In genomic region chr12:17468359-17468758, GRCm38 (mm10) we compare ENCODE assay signal across 16 mouse cellular contexts.
A peak's percentile ranks its signal among the peaks of the same experiment; 100 is the strongest.
DNase-seq lines count a peak whose midpoint lies in the region; ATAC-seq and TF ChIP-seq lines count a peak whose summit lies in the region.
"Had no signal": no experiment of that assay in that cellular context is flagged by ENCODE, and none has a peak within 500 bp of the region (broad histone marks: within the 10 kb centered on the region; RNA-seq: fewer than 3 reads in every experiment).

No protein-coding gene starts in this region.

- H3K27me3 ChIP-seq in kidney, postnatal 0 days (ENCODE audit: insufficient read depth, low read length), result no peaks in the 10 kb centered on the region
- no peaks in the 10 kb centered on the region for H3K27me3 ChIP-seq in stomach, embryonic 14.5 days (ENCODE audit: control insufficient read depth, insufficient read depth, low read length)
- H3K27me3 ChIP-seq in stomach, postnatal 0 days (ENCODE audit: control insufficient read depth, insufficient read depth, low read length), result no peaks in the 10 kb centered on the region
- H3K27me3 ChIP-seq in hindbrain, embryonic 13.5 days, result no peaks in the 10 kb centered on the region

- TF ChIP-seq EP300 in stomach, postnatal 0 days (optimal IDR thresholded peaks at IDR 0.05), result no peak

- no peak for TF ChIP-seq CTCF in kidney, postnatal 0 days (IDR thresholded peaks at IDR 0.05; ENCODE audit: low read depth)
- TF ChIP-seq CTCF in stomach, postnatal 0 days (IDR thresholded peaks at IDR 0.05; ENCODE audit: low read depth), result no peak

- H3K9ac ChIP-seq in kidney, postnatal 0 days (ENCODE audit: low read depth, low read length), result no peak overlapping the region
- H3K9ac ChIP-seq in stomach, embryonic 14.5 days (replicated peaks; ENCODE audit: low read depth, low read length), result no peak overlapping the region
- no peak overlapping the region for H3K9ac ChIP-seq in stomach, postnatal 0 days (ENCODE audit: low read length)
- H3K9ac ChIP-seq in hindbrain, embryonic 13.5 days, result no peak overlapping the region
- H3K9ac ChIP-seq: liver, embryonic 13.5 days had no signal

- H3K27ac ChIP-seq in kidney, postnatal 0 days, result no peak overlapping the region
- no peak overlapping the region for H3K27ac ChIP-seq in stomach, embryonic 14.5 days (ENCODE audit: low read length)
- no peak overlapping the region for H3K27ac ChIP-seq in stomach, postnatal 0 days (replicated peaks)
- no peak overlapping the region for H3K27ac ChIP-seq in hindbrain, embryonic 13.5 days
- H3K27ac ChIP-seq: liver, embryonic 13.5 days; macrophage had no signal

- H3K4me3 ChIP-seq in kidney, postnatal 0 days (replicated peaks; ENCODE audit: low read depth, low read length), result no peak overlapping the region
- H3K4me3 ChIP-seq in stomach, embryonic 14.5 days (ENCODE audit: low read depth, low read length), result no peak overlapping the region
- H3K4me3 ChIP-seq in stomach, postnatal 0 days (ENCODE audit: low read depth, low read length), result no peak overlapping the region
- no peak overlapping the region for H3K4me3 ChIP-seq in hindbrain, embryonic 13.5 days
- H3K4me3 ChIP-seq: liver, embryonic 13.5 days had no signal

- no peak for ATAC-seq in kidney, postnatal 0 days (replicated peaks; ENCODE audit: low FRiP score, low read depth)
- 0 out of 2 replicates have a peak, but pooled peaks have one; percentile 53 for ATAC-seq in stomach, embryonic 14.5 days (ENCODE audit: insufficient number of reproducible peaks, insufficient read depth, low FRiP score, low read depth)
- no peak for ATAC-seq in stomach, postnatal 0 days (ENCODE audit: low FRiP score, low TSS enrichment)
- no peak for ATAC-seq in hindbrain, embryonic 13.5 days (ENCODE audit: low FRiP score)
- ATAC-seq: inflammation-experienced regulatory T-cells, adult 6 months had no signal

- peak; percentile 59 for DNase-seq in embryo, embryonic 10 days (ENCODE audit: low spot score)
- no peak for DNase-seq in embryo, embryonic 9.5 days (ENCODE audit: extremely low spot score)
- DNase-seq in kidney, postnatal 0 days (ENCODE audit: low spot score), result peak; percentile 72
- no peak for DNase-seq in kidney, adult 18-20 months
- no peak for DNase-seq in stomach, postnatal 0 days (ENCODE audit: low spot score)
- DNase-seq in testis, postnatal 14 days (ENCODE audit: low spot score), result peak; percentile 31
- DNase-seq: cerebellum, adult 11 months; gastrocnemius, postnatal 36 days; left cerebral cortex, postnatal 4 days; liver, embryonic 13.5 days; midbrain, embryonic 14.5 days; thymus, adult 2 months had no signal

- H3K9me3 ChIP-seq in kidney, postnatal 0 days (replicated peaks; ENCODE audit: low read length), result no peaks in the 10 kb centered on the region
- H3K9me3 ChIP-seq in stomach, embryonic 14.5 days (ENCODE audit: control insufficient read depth, low read depth, low read length), result no peaks in the 10 kb centered on the region
- no peaks in the 10 kb centered on the region for H3K9me3 ChIP-seq in stomach, postnatal 0 days (ENCODE audit: control insufficient read depth, low read length)
- H3K9me3 ChIP-seq in hindbrain, embryonic 13.5 days, result no peaks in the 10 kb centered on the region
- H3K9me3 ChIP-seq: liver, embryonic 13.5 days had no signal

- no peaks in the 10 kb centered on the region; the same call in 1 of the 2 replicates for H3K4me1 ChIP-seq in kidney, postnatal 0 days (replicated peaks; ENCODE audit: insufficient read depth, low read length)
- H3K4me1 ChIP-seq in stomach, embryonic 14.5 days (ENCODE audit: control insufficient read depth, insufficient read depth, low read length), result no peaks in the 10 kb centered on the region
- H3K4me1 ChIP-seq in stomach, postnatal 0 days (replicated peaks; ENCODE audit: control insufficient read depth, insufficient read depth), result no peaks in the 10 kb centered on the region
- H3K4me1 ChIP-seq in hindbrain, embryonic 13.5 days (replicated peaks), result no peaks in the 10 kb centered on the region

- H3K36me3 ChIP-seq in kidney, postnatal 0 days (ENCODE audit: insufficient read depth, low read length), result no peaks in the 10 kb centered on the region
- no peaks in the 10 kb centered on the region for H3K36me3 ChIP-seq in stomach, embryonic 14.5 days (ENCODE audit: control insufficient read depth, insufficient read depth, low read length)
- no peaks in the 10 kb centered on the region for H3K36me3 ChIP-seq in stomach, postnatal 0 days (ENCODE audit: control insufficient read depth, insufficient read depth, low read length)
- no peaks in the 10 kb centered on the region for H3K36me3 ChIP-seq in hindbrain, embryonic 13.5 days
- H3K36me3 ChIP-seq: liver, embryonic 13.5 days had no signal

- 28% methylated on average over 3 of the region's 3 CpGs for WGBS in kidney, postnatal 0 days
- WGBS in stomach, embryonic 14.5 days, result 27% methylated on average over 3 of the region's 3 CpGs
- WGBS in stomach, postnatal 0 days, result 33% methylated on average over 3 of the region's 3 CpGs
- WGBS in hindbrain, embryonic 13.5 days, result 65% methylated on average over 3 of the region's 3 CpGs

- no peak overlapping the region for H3K4me2 ChIP-seq in kidney, postnatal 0 days (ENCODE audit: low read length)
- no peak overlapping the region for H3K4me2 ChIP-seq in stomach, embryonic 14.5 days (replicated peaks; ENCODE audit: low read depth, low read length)
- H3K4me2 ChIP-seq in stomach, postnatal 0 days (replicated peaks; ENCODE audit: low read depth), result no peak overlapping the region
- H3K4me2 ChIP-seq in hindbrain, embryonic 13.5 days, result no peak overlapping the region
- H3K4me2 ChIP-seq: liver, embryonic 13.5 days had no signal

Comparison
In these comparisons a context has a peak if more than half of its experiments do, and no peak if none do; other contexts are left out.
1. DNase-seq: peak in embryo, embryonic 10 days (single experiment), kidney, postnatal 0 days (single experiment) and testis, postnatal 14 days (single experiment); none in embryo, embryonic 9.5 days (single experiment), kidney, adult 18-20 months (single experiment) and stomach, postnatal 0 days (single experiment).